Mouse (Mus musculus) heart, postnatal 10 days (tissue): Measurements from ENCODE around the gene Zfp663. TPM values are rescaled to one million over a fixed set of nuclear protein-coding genes. Genes with fewer than 3 reads are reported as not detected.

ENCODE experiments used
- DNase-seq, 2 experiments: peaks; one replicate each; pipeline ENCODE4 v3.0.0; 2021
- intact Hi-C: fragments of 180-260 bp; cut with DNase I; formaldehyde crosslinking; loops from one replicate; pipeline ENCODE4 v1.15.1; 2025
- total RNA-seq, 2 experiments: library from RNA; stranded (reverse); gene quantifications; 2 replicates each; pipeline ENCODE4 v1.2.3; 2021

The Zfp663 gene
- total RNA-seq, 2 experiments from 2014 or later = not detected

GRCm38 (mm10) chr2:165371066-165371465 lies 2.5 kb upstream of the Zfp663 start:
- DNase-seq = no peak
- intact Hi-C loops = no loop called here

DNA sequence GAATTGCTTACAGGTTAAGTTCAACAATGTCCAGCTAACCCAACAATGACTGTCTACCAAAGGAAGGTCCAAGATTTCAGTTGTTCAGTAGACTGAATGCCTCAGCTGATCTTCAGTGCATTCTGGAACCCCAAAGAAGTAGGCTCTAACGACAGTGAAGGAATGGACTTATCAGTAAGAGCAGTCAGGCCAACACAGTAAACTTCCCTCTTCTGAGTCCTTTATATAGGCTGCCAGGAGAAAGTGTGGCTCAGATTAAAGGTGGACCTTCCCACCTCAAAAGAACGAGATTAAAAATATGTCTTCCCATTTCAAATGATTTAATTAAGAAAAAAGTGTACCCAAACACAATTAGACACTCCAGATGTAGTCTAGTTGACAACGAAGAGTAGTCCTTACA lies 1.8 kb upstream of the Zfp663 start:
- intact Hi-C loops = no loop called here
- no peak for DNase-seq

DNA sequence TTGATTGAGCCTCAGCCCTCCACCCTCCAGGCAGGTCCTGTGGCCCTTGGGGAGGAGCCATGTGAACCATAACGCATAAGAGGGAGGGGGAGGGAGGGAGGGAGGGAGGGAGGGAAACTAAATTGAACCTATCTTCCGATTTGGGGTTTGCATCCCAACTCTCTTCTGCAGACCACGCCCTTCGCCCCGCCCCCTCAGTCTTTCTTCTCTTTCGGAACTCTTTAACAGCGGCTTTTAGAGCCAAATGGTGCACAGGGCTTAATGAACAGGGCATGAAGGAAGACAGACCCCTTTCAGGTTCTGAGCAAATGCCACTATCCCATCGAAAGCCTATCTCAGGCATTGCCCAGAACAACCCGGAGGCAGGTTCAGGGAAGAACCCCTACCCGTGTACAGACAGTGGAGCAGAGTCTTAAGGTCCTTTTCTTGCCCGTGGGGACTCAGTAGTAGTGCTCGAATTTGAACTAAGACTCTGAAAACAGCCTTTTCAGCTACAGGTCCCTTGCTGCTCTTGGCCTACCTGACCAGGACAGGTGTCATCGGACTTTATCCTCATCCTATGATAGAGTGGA lies 575 bp downstream of the Zfp663 start:
- DNase-seq = peak; percentile 13 to 27
- intact Hi-C loops = no loop called here

DNA sequence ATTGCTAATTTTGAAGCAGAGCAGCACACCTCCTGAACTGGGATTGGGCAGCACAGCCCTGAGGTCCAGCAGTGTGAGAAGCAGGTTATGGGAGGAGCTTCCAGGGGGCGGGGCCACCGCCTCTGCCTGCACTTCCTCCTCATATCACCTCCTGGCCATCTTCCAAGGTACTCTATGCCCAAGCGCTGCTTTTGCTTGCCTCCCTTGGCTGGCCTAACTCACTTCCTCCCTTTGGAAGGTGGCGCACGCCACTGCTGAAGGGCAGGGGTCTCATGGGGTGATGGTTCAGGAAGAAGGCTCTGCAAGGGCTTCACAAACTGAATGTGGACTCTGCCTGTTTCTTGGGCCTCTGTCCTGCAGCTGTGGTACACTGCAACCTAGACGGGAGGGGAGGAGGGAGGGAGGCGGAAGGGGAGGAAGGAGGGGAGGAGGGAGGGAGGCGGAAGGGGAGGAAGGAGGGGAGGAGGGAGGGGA lies 1.4 kb downstream of the Zfp663 start:
- intact Hi-C loops = no loop called here
- peak; percentile 17 to 33 for DNase-seq

DNA sequence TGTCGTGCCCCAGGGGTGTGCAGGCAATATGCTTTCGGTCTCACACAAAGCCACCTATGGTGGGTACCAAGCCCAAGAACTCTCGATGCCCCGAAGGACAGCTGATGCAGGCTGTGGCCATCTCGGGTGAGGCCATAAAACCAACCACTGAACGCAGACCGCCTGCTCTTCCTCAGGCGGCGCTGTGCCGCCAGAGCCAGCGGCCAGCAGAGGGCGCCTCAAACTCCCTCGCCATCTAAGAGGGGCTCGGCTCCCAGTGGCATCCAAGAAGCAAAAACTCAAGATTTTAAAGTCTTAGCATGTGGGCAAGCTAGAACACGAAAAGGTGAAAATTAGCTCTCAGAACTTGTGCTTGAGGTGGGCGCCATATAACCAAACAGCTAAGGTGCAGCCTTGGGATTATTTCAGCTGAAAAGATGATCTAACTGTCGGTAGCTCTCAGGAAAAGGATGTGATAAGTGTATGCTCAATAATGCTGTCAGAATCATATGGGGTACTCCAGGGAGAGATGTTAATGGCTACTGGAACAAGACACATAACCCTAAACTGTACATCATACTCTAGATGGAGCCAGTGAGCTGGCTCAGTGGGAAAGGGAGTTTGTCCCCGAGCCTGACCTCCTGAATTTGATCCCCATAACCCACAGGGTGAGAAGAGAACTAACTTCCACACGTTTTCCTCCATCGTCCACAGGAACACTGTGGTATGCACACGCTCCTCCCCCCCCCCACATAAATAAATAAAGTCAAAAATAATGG lies 4.0 kb downstream of the Zfp663 start:
- peak; percentile 52 to 71 for DNase-seq
- intact Hi-C loops = loop anchor here (1.0 kb wide), 1 partner anchor 123 kb away; no protein-coding TSS in a partner anchor

- intact Hi-C loops = no loop called here
- DNase-seq = no peak
These were observed 5.2 kb downstream of the Zfp663 start for GRCm38 (mm10) chr2:165363282-165363681.

- DNase-seq = peak; percentile 67 to 77
- intact Hi-C loops = loop anchor here (2.0 kb wide), 1 partner anchor 286 kb away; no protein-coding TSS in a partner anchor
These were observed 7.7 kb downstream of the Zfp663 start for GRCm38 (mm10) chr2:165360861-165361260.

DNA sequence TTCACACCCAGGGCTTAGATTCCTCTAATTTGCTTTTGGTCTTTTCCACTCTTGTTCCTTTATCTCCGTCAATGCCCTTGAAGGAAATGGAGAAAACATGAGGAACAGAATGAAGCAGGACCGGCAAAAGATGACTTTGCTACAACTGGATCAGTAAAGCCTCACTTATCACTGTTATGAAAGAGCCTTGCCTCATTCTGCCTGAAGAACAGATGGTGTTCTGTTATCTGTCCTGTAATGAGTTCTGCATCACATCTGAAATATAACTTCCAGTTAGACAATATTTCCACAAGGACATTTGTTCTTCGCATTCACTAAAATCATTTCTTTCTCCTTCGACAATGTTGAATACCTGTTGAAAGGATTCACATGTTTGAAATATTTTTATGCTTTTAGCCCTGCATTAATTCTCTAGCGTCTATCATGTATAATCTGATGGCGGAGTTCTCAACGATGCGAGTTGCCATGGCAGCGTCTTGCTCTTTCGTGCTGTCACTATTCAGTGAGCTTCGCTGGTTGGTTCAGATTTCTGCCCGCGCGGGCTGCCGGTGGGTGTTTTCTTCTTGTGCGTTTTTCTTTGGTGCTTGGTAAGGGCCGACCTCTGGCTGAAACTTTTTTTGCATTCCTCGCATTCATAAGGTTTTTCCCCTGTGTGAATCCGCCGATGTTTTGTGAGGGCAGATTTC lies 16.6 kb downstream of the Zfp663 start:
- intact Hi-C loops = no loop called here
- no peak for DNase-seq

GRCm38 (mm10) chr2:165349466-165349865 lies 19.1 kb downstream of the Zfp663 start:
- DNase-seq = peak; percentile 18 to 32
- intact Hi-C loops = no loop called here

GRCm38 (mm10) chr2:165346180-165346579 lies 22.3 kb downstream of the Zfp663 start:
- intact Hi-C loops = no loop called here

DNA sequence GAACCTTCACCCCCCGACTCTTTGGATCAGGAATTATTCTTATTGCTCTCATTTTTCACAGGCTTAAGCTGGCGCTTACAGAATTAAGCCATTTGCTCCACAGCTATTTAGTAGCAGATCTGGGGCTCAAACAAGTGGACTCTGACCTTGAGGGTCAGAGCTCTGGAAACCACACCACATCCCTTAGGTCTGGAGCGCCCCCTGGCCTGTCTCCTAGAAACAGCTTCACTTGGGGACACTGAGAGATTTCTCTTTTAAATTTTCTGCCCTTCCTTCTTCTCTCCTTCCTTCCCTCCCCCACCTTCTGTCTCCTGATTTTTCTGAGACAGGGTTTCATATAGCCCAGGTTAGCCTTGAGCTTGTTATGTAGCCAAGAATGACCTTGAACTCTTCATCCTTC lies 31.3 kb downstream of the Zfp663 start:
- intact Hi-C loops = loop anchor here (1.0 to 2.0 kb wide), 2 partner anchors 104 to 262 kb away; no protein-coding TSS in a partner anchor
- DNase-seq = peak; percentile 47 to 68

More at GRCm38 (mm10) chr2:165346180-165346579, 22.3 kb downstream of the Zfp663 start:
- no peak for DNase-seq

GRCm38 (mm10) chr2:165332610-165333210 lies 35.8 kb downstream of the Zfp663 start:
- intact Hi-C loops = no loop called here
- peak in 1 of 2 experiments; percentile 25 for DNase-seq

GRCm38 (mm10) chr2:165329703-165330102 lies 38.8 kb downstream of the Zfp663 start:
- DNase-seq = no peak
- intact Hi-C loops = no loop called here

DNA sequence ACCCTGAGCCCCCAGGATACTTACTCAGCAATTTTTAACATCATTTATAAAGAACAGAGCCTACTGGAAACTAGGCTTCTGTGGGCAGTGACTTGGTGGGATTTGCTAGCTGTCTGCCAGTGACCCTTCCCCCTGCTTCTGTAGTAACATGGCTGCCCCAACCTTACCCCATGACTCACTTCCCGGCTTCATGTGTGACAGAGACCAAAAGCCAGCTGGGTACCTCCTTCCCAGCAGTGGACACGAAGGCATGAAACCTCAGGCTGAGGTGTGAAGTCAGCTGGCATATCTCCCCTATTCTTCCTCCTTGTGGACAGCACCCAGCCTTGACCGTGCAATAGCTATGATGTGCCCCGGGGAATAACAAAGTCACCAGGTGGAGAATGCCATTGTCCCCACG lies 39.8 kb downstream of the Zfp663 start:
- intact Hi-C loops = no loop called here
- no peak for DNase-seq

DNA sequence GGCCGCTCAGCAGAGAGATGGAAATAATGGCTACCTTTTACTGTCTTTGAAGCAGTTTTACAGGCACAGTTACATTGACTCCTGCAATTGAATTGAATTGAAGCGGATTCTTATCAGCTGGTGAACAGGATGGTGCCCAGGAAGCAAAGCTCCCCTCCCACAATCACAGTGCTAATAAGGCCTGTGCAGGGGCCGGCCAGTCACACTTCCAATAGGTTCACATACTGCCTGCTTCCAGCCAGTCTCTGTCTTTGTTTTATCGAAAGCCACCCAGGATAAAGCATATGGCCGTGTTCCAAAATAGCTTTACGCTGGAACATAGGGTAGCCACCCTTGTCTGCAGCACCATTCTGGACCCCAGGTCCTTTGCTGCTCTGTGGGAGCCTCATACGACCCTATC lies 41.1 kb downstream of the Zfp663 start:
- no peak for DNase-seq
- intact Hi-C loops = no loop called here

DNA sequence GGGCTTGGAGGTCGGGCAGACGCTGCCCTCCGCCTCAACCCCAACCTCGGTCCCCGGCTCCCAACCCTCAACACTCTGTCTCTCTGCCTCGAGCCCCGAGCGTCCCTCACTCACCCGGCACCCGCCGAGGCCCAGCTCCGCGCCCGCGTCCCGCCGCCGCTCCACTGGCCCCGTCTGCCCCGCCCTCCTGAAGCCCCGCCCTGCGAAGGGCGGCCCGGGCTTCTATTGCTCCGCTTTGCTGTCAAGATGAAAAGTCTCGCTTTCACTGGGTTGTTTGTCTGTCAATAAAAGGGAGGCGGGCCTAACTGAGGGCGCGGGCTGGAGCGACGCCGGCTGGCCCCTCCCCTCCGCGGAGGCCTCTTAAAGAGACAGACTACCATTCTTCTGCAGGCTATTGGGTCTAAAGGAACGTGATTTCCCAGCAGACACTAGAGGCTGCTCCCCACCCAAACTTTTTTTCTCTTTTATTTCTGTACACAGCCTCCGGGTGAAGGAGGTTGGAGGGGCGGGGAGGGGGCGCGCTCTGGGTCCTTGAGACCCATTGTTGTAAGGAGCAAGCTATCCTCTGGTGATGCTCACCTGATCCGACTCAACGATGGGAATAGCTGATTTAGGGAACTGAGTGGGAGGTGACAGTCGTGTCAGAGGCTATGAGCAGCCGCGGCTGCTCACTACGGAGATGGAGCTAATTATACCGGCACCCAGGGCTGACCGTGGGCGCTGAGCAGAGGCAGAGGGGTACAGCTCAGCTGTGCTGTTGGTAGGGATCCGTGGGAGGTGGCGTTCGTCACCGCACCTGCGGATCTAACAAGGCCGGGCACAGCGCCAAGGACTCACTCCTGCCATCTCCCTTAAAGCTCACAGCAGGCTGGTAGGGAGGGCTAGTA lies 42.0 kb downstream of the Zfp663 start, which contains the start of gene Elmo2:
Gene Elmo2, minus strand, starts transcription at position 176 of the 887 bp plus-strand sequence.
- DNase-seq = peak; percentile 99
- intact Hi-C loops = no loop called here

DNA sequence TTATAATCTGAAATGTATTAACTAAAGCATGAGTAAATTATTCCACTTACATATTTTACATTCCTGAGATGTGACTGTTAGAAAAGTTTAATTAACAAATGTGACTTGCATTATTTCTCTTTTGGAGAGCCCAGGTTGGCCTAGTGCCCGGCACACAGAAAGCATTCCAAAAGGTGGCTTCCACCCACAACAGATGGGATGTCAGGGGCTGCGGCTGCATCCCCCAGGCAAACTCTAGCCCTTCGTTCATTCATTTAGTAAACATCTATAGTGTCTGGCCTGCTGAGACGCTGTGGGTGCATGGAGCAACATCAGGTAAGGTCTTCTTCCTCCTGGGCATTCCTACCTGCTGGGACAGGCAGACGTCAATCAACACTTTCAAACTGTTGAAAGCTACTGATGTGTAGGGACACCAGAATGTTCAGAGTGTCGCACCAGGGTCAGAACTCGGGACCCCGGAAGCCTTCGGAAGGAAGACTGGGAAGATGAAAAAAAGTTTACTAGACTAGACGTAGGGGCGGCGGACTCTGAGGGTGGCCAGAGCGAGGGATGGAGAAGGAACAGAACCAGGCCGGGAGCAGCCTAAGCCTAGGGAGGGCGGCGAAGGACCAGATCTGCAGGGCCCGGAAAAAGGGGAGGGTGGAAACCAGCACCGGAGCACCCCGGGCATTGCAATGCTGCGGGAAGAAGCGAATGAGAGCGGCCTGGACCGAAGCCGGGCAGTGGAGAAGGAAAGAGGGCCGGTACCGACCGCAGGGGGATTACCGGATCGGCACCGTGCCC lies 42.8 kb downstream of the Zfp663 start:
- intact Hi-C loops = no loop called here
- DNase-seq = peak in 1 of 2 experiments; percentile 25

DNA sequence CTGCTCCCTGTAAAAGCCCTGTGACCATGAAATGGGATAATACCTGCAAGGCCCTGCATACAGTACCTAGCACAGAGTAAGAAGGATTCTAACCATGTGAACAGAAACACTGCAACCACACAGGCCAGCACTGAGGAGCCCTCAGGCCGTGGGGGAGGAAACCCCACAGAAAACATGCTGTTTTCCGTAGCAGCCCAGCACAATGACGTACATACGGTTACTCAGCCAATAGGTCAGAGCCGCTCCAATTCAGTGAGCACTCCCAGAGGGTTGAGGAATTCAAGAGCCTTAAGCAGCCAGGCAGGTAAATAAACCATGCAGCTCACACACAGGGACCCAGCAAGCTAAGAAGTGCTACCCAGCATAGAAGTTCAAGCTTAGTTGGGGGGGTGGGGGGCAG lies 44.6 kb downstream of the Zfp663 start:
- intact Hi-C loops = no loop called here
- peak in 1 of 2 experiments; percentile 20 for DNase-seq

- no peak for DNase-seq
- intact Hi-C loops = no loop called here
These were observed 45.0 kb downstream of the Zfp663 start for GRCm38 (mm10) chr2:165323484-165323883.
